Mouse (Mus musculus) kidney, postnatal 25 days (tissue): ENCODE results near the gene Zmynd8.
"Not testable (repeated sequence)": the region's sequence is repeated elsewhere in the genome, so short reads cannot be mapped to it uniquely, and the experiment has no call there.

Experiments
- DNase-seq, 2 experiments: peaks; one replicate each; pipeline ENCODE4 v3.0.0; 2021; ENCODE audit warnings: mixed read lengths in 2 of 2

Gene Zmynd8

GRCm38 (mm10) chr2:165828770-165829169, 70.0 kb downstream of the Zmynd8 start:
- DNase-seq: peak; percentile 55 to 66

DNA sequence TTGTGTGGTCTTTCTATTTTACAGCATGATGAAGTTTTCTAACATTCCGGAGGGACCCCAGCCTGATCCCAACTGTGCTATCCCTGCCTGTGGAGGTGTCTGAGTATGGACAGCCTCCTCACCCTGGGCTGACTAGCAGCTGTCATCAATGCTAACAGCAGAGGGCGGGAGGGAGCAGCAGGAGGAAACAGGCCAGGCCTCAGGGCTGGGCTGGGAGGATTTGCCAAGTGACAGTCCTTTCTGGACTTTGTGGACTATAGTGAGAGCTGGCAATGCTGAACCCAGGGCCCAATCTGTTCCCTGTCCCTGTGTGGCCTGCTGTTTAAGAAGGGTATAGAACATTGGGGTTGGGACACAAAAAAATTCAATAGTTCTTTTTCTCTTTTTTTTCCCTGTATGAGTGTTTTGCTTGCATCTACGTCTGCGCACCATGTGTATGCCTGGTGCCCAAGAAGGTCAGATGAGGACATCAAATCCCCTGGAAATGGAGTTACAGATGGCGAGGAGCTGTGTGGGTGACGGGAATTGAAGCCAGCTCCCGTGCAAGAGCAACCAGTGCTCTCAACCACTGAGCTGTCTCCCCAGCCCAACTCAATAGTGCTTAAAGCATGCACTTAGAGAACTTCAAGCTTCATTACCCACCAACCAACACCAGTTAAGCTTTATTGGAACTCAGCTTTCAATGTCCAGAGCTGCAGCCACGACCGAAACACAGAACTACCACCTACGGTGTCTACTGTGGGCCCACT, 72.7 kb downstream of the Zmynd8 start:
- DNase-seq: peak; percentile 89 to 91

GRCm38 (mm10) chr2:165825261-165825900, 73.4 kb downstream of the Zmynd8 start:
- DNase-seq: no peak

DNA sequence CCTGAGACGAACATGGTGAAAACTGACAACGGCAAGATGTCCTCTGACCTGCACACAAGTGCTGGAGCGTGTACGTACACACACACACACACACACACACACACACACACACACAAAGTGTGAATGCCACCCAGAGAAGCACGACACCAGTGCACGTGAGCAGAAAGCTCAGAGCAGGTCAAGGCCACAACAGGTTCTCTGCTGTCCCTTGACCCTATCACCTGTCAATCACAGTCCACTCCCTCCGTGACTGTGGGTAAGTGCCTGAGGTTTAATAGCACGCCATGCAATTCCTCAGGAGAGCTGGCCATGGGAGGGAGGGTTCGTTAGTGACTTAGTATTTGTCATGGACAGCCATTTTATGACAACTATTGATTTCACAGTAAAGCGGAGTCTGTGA, 74.0 kb downstream of the Zmynd8 start:
- DNase-seq: no peak

DNA sequence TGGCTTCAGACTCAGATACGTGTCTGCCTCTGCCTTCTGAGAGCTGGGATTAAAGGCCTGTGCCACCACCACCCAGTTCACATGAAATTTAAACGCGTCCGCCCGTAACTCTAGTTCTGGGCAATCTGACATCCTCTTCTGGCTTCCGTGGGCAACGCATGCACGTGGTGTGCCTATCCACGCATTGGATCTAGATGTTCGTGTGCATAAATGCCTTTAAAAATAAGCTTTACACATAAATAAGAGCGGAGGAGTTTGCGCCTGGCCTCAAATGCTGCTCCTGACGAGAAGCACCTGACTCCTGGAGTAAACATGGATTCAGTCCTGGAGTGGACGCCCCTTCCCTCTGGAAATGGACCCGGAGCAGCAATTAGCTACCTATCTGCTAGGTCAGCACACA, 76.3 kb downstream of the Zmynd8 start:
- DNase-seq: no peak

- DNase-seq: no peak
Measured at GRCm38 (mm10) chr2:165821671-165822070, 77.1 kb downstream of the Zmynd8 start.

DNA sequence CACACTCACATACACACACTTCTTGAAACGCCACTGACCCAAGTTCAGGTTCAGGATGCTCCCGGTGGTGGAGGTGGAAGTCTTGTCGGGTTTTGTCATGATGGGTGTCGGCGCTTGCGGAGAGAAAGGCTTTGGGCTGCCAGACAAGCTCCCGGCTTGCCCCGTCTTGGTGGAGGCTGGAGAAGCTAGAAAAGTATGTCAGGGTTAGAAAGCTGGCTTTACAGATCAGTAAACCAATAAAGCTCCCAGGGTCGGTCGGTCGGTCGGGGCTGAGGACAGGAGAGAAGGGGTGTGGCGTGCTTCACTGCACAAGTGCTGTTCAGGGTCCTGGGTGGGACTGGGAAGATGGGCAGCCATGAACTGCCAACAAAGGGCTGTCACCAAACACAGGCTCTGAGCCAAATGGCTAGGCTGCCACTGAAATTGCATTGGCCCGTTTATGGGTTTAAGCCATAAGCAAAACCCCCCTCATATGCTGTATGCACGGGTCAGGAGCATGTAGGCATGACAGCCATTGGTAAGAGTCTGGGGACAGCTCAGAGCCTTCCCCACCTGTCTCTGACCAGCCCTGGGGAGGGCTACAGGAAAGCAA, 78.2 kb downstream of the Zmynd8 start:
- DNase-seq: no peak

DNA sequence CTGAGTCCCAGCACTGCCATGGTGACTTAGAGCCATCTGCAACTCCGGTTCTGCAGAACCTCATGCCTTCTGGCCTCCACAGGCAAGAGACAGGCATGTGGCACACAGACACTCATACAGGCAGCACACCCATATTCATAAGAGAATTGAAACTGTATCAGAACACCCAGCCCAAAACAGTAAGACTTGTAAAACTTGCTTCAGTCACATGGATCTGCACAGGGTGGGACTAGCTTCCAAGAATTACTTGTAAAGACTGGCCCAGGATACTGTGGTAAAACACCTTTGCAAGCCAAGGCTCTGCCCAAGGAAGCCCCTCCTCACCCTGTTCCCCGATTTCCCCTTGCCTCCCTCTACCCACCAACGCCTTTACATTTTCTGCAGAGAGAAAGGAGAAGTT, 78.7 kb downstream of the Zmynd8 start:
- no peak for DNase-seq

- peak; percentile 60 to 73 for DNase-seq
Measured at GRCm38 (mm10) chr2:165818985-165819948, 79.5 kb downstream of the Zmynd8 start.

- no peak for DNase-seq
Measured at GRCm38 (mm10) chr2:165818570-165818969, 80.2 kb downstream of the Zmynd8 start.

DNA sequence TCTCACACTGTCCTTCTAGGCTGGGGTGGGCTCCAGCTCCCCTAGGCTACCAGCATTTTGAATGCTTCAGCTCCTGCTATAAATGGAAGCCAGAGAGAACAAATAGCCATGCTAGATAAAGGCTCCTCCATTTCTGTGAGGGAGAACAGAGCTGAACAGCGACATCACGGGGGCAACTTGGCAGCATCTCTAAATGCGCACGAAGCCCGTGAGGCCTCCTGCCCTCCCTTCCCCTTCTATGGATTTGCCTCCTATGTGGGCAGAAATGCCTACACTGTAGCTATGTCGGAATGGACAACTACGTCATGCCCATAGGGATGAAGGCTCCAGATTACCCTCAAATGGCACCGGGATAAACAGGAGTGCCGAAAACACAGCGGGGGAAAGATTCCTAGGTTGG, 81.4 kb downstream of the Zmynd8 start:
- DNase-seq: no peak

- no peak for DNase-seq
Measured at GRCm38 (mm10) chr2:165815103-165815880, 83.5 kb downstream of the Zmynd8 start.

DNA sequence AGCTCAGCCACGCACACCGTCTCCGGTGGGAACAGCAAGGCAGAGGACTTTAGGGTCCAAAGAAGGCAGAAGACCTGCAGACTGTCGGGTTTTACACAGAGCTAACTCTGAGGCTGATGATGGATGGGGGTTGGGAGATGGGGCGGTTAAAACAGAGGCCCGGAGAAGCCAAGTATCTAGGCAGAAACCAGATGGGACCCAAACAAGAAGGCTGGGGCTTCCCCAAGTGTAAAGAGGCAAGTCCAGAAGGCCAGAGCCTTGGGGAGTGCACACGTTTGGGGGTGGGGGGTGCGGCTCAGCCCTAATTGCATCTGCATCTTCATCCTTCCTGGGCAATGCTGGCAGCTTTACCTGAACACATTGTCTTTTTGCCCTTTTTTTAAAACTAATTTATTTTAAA, 85.9 kb downstream of the Zmynd8 start:
- DNase-seq: no peak

DNA sequence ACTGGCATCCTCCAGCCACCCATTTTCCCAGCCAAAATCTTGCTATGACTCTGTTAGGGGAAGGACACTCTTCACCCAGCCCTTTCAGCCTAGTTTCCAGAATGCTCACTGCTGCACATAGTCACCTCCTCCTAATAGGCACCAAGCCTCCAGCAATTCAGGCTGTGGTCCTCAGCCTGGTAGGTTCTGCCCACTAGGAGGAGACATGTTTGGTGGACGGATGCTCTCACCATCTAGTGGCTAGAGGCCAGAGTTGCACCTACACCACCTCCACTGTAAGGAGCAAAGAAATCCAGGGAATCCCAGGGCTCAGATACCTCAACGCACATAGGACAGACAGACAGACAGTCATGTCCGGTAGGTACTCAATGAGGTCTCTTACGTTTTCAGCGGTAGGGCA, 87.3 kb downstream of the Zmynd8 start:
- peak; percentile 77 to 82 for DNase-seq

- DNase-seq: no peak
Measured at GRCm38 (mm10) chr2:165809901-165810477, 88.8 kb downstream of the Zmynd8 start.

- no peak for DNase-seq
Measured at GRCm38 (mm10) chr2:165809091-165809490, 89.7 kb downstream of the Zmynd8 start.

GRCm38 (mm10) chr2:165808179-165808975, 90.4 kb downstream of the Zmynd8 start:
- no peak for DNase-seq

GRCm38 (mm10) chr2:165800174-165800573, 98.6 kb downstream of the Zmynd8 start:
- DNase-seq: not testable (repeated sequence)

DNA sequence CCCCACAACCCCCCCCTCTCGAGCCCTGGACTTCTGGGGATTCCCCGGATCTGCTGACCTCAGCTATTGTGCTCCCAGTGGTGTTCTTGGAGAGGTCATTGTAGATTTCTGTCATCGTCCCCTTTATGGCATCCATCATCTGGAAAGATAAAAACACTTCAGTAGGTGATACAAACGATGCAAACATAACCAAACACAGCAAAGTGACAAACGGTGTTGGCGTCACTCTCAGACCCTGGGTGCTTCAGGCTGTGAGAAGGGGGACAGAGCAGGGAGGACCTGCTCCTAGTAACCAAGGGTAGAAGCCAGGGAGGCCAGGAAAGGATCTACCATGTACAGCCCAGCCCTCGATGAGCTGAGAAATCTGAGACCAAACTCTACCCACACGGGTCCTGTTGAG, 100.9 kb downstream of the Zmynd8 start:
- no peak for DNase-seq

GRCm38 (mm10) chr2:165793283-165793638, 105.6 kb downstream of the Zmynd8 start:
- DNase-seq: no peak
